Mouse (Mus musculus): Measurements from ENCODE around the gene Slbp. TPM values are rescaled to one million over a fixed set of nuclear protein-coding genes. Genes with fewer than 3 reads are reported as not detected.

Gene Slbp
- polyA plus RNA-seq, 1 experiment from 2014 or later: 223 TPM

DNA sequence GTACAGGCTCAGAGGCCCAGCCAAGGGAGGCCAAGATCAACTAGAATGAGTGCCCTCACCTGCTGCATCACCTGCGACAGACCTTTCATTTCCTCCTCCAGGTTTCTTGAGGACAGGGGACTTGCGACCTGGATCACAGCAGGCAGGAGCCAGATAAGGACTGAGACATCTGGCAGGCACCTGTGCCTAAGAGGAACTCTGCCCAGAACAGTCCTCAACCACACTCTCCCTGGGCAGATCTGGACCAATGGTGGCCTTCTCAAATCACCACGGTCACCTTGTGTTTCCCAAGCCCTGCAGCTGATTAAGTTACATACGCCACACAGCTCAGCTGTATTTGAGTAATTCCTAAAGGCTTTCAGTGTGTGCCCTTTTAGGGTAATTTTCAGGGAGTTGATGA lies 21.8 kb downstream of the Slbp start:
- peak overlapping the region; percentile 64 for H3K4me2 ChIP-seq (replicated peaks; ENCODE audit: low read depth, low read length)
- WGBS: 59% methylated on average over 4 of the region's 4 CpGs
- H3K4me3 ChIP-seq (ENCODE audit: low read depth, low read length): peak overlapping the region; percentile 53
- no peaks in the 10 kb centered on the region for H3K36me3 ChIP-seq (ENCODE audit: control insufficient read depth, insufficient read depth, low read length)
- H3K9me3 ChIP-seq (ENCODE audit: control insufficient read depth, low read depth, low read length): no peaks in the 10 kb centered on the region
- ATAC-seq (ENCODE audit: insufficient number of reproducible peaks, insufficient read depth, low FRiP score, low read depth): no peak
- no peak overlapping the region for H3K9ac ChIP-seq (replicated peaks; ENCODE audit: low read depth, low read length)
- H3K27ac ChIP-seq (ENCODE audit: low read length): peak overlapping the region; percentile 29; the same call in 1 of the 2 replicates
- no peaks in the 10 kb centered on the region for H3K27me3 ChIP-seq (ENCODE audit: control insufficient read depth, insufficient read depth, low read length)
- peaks cover 15% of the 10 kb centered on the region; the same call in 1 of the 2 replicates for H3K4me1 ChIP-seq (ENCODE audit: control insufficient read depth, insufficient read depth, low read length)

DNA sequence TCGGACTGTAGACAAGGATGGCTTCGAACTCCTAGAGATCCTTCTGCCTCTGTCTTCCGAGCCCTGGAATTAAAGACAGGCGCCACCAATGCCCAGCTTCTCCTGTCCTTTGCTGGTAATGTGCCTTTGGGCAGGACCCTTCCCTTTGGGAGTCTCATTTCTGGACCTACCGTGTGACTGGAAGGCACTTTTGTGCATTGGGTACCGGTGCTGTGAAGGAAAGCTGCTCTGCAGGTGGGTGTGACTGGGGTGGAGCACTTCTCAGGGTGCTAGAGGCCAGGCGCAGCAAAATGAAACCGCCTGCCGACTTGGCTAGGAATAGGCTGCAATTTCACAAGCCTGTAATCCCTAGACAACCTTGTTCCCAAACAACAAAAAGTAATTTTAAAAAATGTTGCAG lies 22.3 kb downstream of the Slbp start:
- Histone ChIP-seq H3K36me3 (ENCODE audit: control insufficient read depth, insufficient read depth, low read length) (no peaks in the 10 kb centered on the region), H3K27ac (ENCODE audit: low read length) (peak overlapping the region; percentile 29; the same call in 1 of the 2 replicates), H3K4me1 (ENCODE audit: control insufficient read depth, insufficient read depth, low read length) (peaks cover 15% of the 10 kb centered on the region; the same call in 1 of the 2 replicates), H3K9me3 (ENCODE audit: control insufficient read depth, low read depth, low read length) (no peaks in the 10 kb centered on the region), H3K9ac (replicated peaks; ENCODE audit: low read depth, low read length) (no peak overlapping the region), H3K4me2 (replicated peaks; ENCODE audit: low read depth, low read length) (peak overlapping the region; percentile 64), H3K4me3 (ENCODE audit: low read depth, low read length) (peak overlapping the region; percentile 53), H3K27me3 (ENCODE audit: control insufficient read depth, insufficient read depth, low read length) (no peaks in the 10 kb centered on the region)
- WGBS: 3% methylated on average over 9 of the region's 9 CpGs
- peak; percentile 53; the same call in 1 of the 2 replicates for ATAC-seq (ENCODE audit: insufficient number of reproducible peaks, insufficient read depth, low FRiP score, low read depth)

DNA sequence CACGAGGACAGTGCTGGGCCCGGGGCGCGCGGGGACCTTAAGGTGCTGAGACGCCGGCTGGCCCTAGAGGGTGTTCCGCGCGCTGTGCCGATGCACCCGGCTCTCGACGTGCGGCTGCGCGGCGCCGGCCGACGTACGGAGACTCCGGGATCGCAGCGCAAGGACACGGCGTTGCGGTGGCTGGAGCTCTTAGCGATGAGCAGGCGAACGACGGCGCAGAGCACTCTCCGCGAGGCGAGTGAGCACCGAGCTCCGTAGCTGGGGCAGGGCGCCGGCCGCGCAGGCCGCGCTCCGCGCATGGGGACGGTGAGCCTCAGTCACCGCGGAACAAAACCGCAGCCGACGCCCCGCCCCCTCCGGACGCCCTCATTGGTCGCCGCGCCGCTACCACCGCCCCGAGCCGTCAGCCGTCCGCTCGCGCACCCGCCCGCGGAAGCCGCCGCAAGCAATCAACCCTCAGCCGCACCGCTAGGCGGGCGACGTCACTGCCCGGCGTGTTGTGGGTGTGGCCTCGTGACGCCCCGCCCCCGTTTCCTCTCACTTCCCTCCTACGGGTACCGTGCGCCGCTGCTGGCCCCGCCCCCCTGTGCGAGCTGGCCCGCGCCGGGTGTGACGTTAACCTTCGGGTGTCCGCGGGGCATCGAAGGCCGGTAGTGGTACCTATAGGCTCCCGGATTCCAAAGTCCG lies 22.9 kb downstream of the Slbp start, which contains the start of the genes Fam53a and Gm9903:
Fam53a (minus strand) TSS at position 335 of the 687 bp plus-strand sequence.
Gm9903 (plus strand) TSS at position 625 of the 687 bp plus-strand sequence.
- Histone ChIP-seq H3K4me3 (ENCODE audit: low read depth, low read length) (peak within 1 kb of the TSS; percentile 53), H3K27ac (ENCODE audit: low read length) (peak within 1 kb of the TSS; percentile 75), H3K27me3 (ENCODE audit: control insufficient read depth, insufficient read depth, low read length) (no peaks in the 10 kb centered on the region), H3K36me3 (ENCODE audit: control insufficient read depth, insufficient read depth, low read length) (no peaks in the 10 kb centered on the region), H3K9me3 (ENCODE audit: control insufficient read depth, low read depth, low read length) (no peaks in the 10 kb centered on the region), H3K9ac (replicated peaks; ENCODE audit: low read depth, low read length) (peak within 1 kb of the TSS; percentile 72), H3K4me1 (ENCODE audit: control insufficient read depth, insufficient read depth, low read length) (peaks cover 15% of the 10 kb centered on the region; the same call in 1 of the 2 replicates), H3K4me2 (replicated peaks; ENCODE audit: low read depth, low read length) (peak within 1 kb of the TSS; percentile 65)
- under 1% methylated on average over 87 of the region's 99 CpGs for WGBS
- peak; percentile 96 for ATAC-seq (ENCODE audit: insufficient number of reproducible peaks, insufficient read depth, low FRiP score, low read depth)

DNA sequence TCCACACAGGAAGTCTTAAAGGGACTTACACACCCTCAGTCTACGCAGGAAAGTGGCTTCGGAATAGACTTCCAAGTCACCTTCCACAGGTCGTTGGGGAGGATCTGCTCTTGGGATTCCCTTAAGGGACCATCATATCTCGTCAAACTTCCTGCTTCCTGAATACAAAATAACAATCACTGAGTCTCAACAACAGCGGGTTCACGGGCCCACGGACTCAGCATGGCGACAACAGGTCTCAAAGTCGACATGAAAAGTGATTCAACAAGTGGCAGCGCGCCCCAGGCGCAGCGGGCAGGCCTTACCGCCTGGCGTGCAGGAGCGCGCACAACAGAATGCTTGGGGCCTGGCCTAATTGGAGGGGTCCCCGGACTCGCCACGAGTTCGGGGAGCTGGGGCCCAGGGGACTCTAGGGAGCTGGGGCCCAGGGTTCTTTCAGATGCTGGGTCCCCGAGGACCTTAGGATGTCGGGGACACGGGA lies 23.5 kb downstream of the Slbp start:
- Histone ChIP-seq H3K27me3 (ENCODE audit: control insufficient read depth, insufficient read depth, low read length) (no peaks in the 10 kb centered on the region), H3K4me2 (replicated peaks; ENCODE audit: low read depth, low read length) (peak overlapping the region; percentile 65), H3K9me3 (ENCODE audit: control insufficient read depth, low read depth, low read length) (no peaks in the 10 kb centered on the region), H3K27ac (ENCODE audit: low read length) (peak overlapping the region; percentile 75), H3K4me3 (ENCODE audit: low read depth, low read length) (peak overlapping the region; percentile 53), H3K9ac (replicated peaks; ENCODE audit: low read depth, low read length) (peak overlapping the region; percentile 72), H3K36me3 (ENCODE audit: control insufficient read depth, insufficient read depth, low read length) (no peaks in the 10 kb centered on the region), H3K4me1 (ENCODE audit: control insufficient read depth, insufficient read depth, low read length) (peaks cover 15% of the 10 kb centered on the region; the same call in 1 of the 2 replicates)
- under 1% methylated on average over 24 of the region's 24 CpGs for WGBS
- no peak for ATAC-seq (ENCODE audit: insufficient number of reproducible peaks, insufficient read depth, low FRiP score, low read depth)

DNA sequence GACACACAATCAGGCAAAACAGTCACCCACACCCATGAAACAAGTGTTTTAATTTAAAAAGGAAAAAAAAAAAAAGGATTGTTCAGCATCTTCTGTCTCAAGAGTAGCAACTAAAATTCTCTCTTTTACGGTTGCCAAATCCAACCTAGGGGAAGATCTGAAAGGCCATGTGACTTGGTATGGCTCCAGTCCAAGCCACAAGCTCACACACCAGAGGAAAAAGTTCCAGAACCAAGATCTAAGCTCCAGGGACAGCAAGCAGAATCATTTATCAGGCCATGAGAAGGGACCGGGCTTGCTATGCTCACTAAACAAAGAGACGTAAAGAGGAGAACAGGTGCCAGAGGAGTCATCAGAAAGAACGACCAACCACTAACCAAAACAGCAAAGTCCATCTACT lies 24.4 kb downstream of the Slbp start:
- ATAC-seq (ENCODE audit: insufficient number of reproducible peaks, insufficient read depth, low FRiP score, low read depth): no peak
- H3K4me3 ChIP-seq (ENCODE audit: low read depth, low read length): peak overlapping the region; percentile 53; the same call in 1 of the 2 replicates
- peak overlapping the region; percentile 33; the same call in 1 of the 2 replicates for H3K27ac ChIP-seq (ENCODE audit: low read length)
- peaks cover 15% of the 10 kb centered on the region; the same call in 1 of the 2 replicates for H3K4me1 ChIP-seq (ENCODE audit: control insufficient read depth, insufficient read depth, low read length)
- H3K4me2 ChIP-seq (replicated peaks; ENCODE audit: low read depth, low read length): peak overlapping the region; percentile 65
- H3K9me3 ChIP-seq (ENCODE audit: control insufficient read depth, low read depth, low read length): no peaks in the 10 kb centered on the region
- no peaks in the 10 kb centered on the region for H3K27me3 ChIP-seq (ENCODE audit: control insufficient read depth, insufficient read depth, low read length)
- 24% methylated on average over 4 of the region's 4 CpGs for WGBS
- H3K9ac ChIP-seq (replicated peaks; ENCODE audit: low read depth, low read length): 0 out of 2 replicates have a peak overlapping the region, but pooled peaks have one; percentile 21
- H3K36me3 ChIP-seq (ENCODE audit: control insufficient read depth, insufficient read depth, low read length): no peaks in the 10 kb centered on the region

DNA sequence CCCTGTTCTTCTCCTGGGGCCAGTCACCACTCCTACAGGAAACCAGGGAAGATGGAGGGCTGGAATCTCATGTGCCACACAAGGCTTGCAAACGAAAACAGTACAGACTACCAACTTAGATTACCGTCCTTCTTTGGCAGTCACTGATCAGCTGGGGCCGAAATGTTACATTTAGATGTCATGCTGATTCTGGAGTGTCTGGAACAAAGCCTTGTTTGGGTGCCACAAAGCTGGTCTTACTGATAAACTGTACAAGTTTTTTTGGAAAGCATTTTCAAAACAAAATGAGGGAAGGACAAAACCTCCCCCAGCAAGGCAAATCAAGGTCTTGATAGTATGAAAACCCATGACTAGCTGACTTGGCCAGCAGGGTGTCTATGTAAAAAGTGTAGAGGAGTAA lies 28.6 kb downstream of the Slbp start:
- Histone ChIP-seq H3K36me3 (ENCODE audit: control insufficient read depth, insufficient read depth, low read length) (no peaks in the 10 kb centered on the region), H3K27ac (ENCODE audit: low read length) (no peak overlapping the region), H3K4me2 (replicated peaks; ENCODE audit: low read depth, low read length) (no peak overlapping the region), H3K4me3 (ENCODE audit: low read depth, low read length) (no peak overlapping the region), H3K9me3 (ENCODE audit: control insufficient read depth, low read depth, low read length) (no peaks in the 10 kb centered on the region), H3K27me3 (ENCODE audit: control insufficient read depth, insufficient read depth, low read length) (no peaks in the 10 kb centered on the region), H3K9ac (replicated peaks; ENCODE audit: low read depth, low read length) (no peak overlapping the region), H3K4me1 (ENCODE audit: control insufficient read depth, insufficient read depth, low read length) (peaks cover 8% of the 10 kb centered on the region; the same call in 1 of the 2 replicates)
- 75% methylated on average over 3 of the region's 3 CpGs for WGBS
- no peak for ATAC-seq (ENCODE audit: insufficient number of reproducible peaks, insufficient read depth, low FRiP score, low read depth)

DNA sequence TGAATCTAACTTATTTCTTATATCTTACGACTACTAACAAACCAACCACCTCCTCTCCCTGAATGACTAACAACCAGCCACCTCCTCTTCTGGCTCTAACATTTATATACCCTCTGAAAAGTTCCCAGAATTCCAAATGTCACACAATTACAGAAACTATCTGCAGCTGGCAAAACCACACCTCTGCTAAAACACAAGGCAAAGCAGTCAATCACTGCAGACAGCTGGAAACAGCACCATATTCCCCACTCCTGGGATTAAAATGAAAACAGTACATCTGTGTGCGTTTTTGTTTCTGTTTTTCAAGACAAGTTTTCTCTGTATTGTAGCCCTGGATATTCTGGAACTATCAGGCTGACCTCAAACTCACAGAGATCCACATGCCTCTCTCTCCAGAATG lies 29.7 kb downstream of the Slbp start:
- 89% methylated on average over 2 of the region's 2 CpGs for WGBS
- H3K4me2 ChIP-seq (replicated peaks; ENCODE audit: low read depth, low read length): no peak overlapping the region
- no peak for ATAC-seq (ENCODE audit: insufficient number of reproducible peaks, insufficient read depth, low FRiP score, low read depth)
- no peaks in the 10 kb centered on the region for H3K27me3 ChIP-seq (ENCODE audit: control insufficient read depth, insufficient read depth, low read length)
- H3K4me1 ChIP-seq (ENCODE audit: control insufficient read depth, insufficient read depth, low read length): 0 out of 2 replicates have a peak, but pooled peaks cover under 1% of the 10 kb centered on the region
- no peak overlapping the region for H3K4me3 ChIP-seq (ENCODE audit: low read depth, low read length)
- no peaks in the 10 kb centered on the region for H3K36me3 ChIP-seq (ENCODE audit: control insufficient read depth, insufficient read depth, low read length)
- H3K27ac ChIP-seq (ENCODE audit: low read length): no peak overlapping the region
- no peak overlapping the region for H3K9ac ChIP-seq (replicated peaks; ENCODE audit: low read depth, low read length)
- no peaks in the 10 kb centered on the region for H3K9me3 ChIP-seq (ENCODE audit: control insufficient read depth, low read depth, low read length)

DNA sequence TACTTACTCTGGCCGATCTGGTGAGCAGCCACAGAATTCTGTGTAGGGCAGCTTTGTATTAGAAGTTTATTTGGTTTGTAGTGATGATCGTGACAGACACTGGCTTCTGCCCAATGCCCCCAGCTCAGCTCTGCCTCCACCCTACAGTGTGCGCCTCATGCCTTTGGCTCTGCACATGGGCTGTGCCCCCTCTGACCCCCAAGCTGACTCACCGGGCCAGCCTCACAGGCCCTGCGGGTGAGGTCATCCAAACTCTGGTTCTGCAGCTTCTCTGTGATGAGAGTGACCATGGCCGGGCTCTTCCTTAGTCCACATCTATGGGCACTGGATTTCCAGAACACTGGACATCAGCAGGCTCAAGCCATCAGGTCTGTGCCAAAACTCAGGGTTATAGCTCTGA lies 38.0 kb downstream of the Slbp start:
- no peak for ATAC-seq (ENCODE audit: insufficient number of reproducible peaks, insufficient read depth, low FRiP score, low read depth)

More for the DNA sequence above, 38.0 kb downstream of the Slbp start:
- Histone ChIP-seq H3K9me3 (ENCODE audit: control insufficient read depth, low read depth, low read length) (no peaks in the 10 kb centered on the region), H3K4me2 (replicated peaks; ENCODE audit: low read depth, low read length) (no peak overlapping the region), H3K4me3 (ENCODE audit: low read depth, low read length) (no peak overlapping the region), H3K36me3 (ENCODE audit: control insufficient read depth, insufficient read depth, low read length) (peaks cover 14% of the 10 kb centered on the region), H3K27ac (ENCODE audit: low read length) (no peak overlapping the region), H3K9ac (replicated peaks; ENCODE audit: low read depth, low read length) (no peak overlapping the region), H3K4me1 (ENCODE audit: control insufficient read depth, insufficient read depth, low read length) (no peaks in the 10 kb centered on the region), H3K27me3 (ENCODE audit: control insufficient read depth, insufficient read depth, low read length) (no peaks in the 10 kb centered on the region)
- 88% methylated on average over 6 of the region's 6 CpGs for WGBS
